Mouse (Mus musculus) MEL (cell line): ENCODE data around the gene Tsku.
A peak's percentile ranks its signal among the peaks of the same experiment; 100 is the strongest.

Source experiments
- CHD1 ChIP-seq: IDR thresholded peaks from 2 replicates; pipeline ENCODE4 v1.6.1; 2012; ENCODE audit warnings: low read depth, mild to moderate bottlenecking, inconsistent platforms, low read length, improper control_type of control experiment
- CTCF ChIP-seq, 3 experiments: IDR thresholded peaks in 2 of 3; conservative IDR thresholded peaks in 1 of 3; 2 replicates each; pipeline ENCODE4 v1.5.1; 2011 to 2012; ENCODE audit warnings: low read length in 3 of 3, low read depth in 2 of 3, mild to moderate bottlenecking in 2 of 3, improper control_type of control experiment in 1 of 3, inconsistent platforms in 1 of 3, mixed read lengths in 1 of 3, moderate library complexity in 1 of 3; ENCODE audit not compliant: control insufficient read depth in 1 of 3, insufficient read depth in 1 of 3, poor library complexity in 1 of 3, severe bottlenecking in 1 of 3
- EP300 ChIP-seq, 2 experiments: IDR thresholded peaks; 2 replicates each; pipeline ENCODE4 v1.6.1; 2011; ENCODE audit warnings: improper control_type of control experiment in 2 of 2, low read length in 2 of 2, low read depth in 1 of 2, mild to moderate bottlenecking in 1 of 2
- POLR2A ChIP-seq, 2 experiments: IDR thresholded peaks; 2 replicates each; pipeline ENCODE4 v1.6.1; 2011 to 2012; ENCODE audit warnings: low read length in 2 of 2, mild to moderate bottlenecking in 2 of 2, control low read depth in 1 of 2, improper control_type of control experiment in 1 of 2, low read depth in 1 of 2, moderate library complexity in 1 of 2; ENCODE audit not compliant: control insufficient read depth in 1 of 2, insufficient read depth in 1 of 2, poor library complexity in 1 of 2
- POLR2AphosphoS2 ChIP-seq: IDR thresholded peaks from 2 replicates; pipeline ENCODE4 v1.6.1; 2011; ENCODE audit warnings: low read length, improper control_type of control experiment

DNA sequence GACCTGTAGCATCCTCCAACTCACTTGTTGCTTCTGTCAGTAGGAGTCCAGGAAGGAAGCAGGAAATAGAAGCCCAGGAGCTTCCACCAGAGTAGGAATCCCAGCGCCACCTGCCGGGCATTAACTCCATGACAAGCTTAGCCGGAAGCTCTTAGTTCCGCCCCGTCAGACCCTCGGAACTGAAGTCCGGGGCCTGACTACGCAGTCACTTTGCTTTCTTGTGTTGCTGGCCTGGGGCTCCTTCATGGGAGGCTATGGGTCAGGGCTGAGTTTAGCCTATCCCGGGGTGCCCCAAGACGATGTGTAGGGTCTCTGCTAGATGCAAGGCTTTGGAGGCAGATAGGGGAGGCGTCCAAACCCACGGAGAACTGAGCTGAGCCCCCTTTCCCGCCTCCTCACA, 19.7 kb downstream of the Tsku start:
- TF ChIP-seq POLR2A (IDR thresholded peaks at IDR 0.05; ENCODE audit: control insufficient read depth in 1 of 2, insufficient read depth in 1 of 2, low read depth in 1 of 2, low read length in 2 of 2, poor library complexity in 1 of 2) (no peak), EP300 (IDR thresholded peaks at IDR 0.05; ENCODE audit: low read depth in 1 of 2, low read length in 2 of 2) (0 out of 4 replicates have a peak, but pooled peaks have one; percentile 9 to 13), CTCF (IDR thresholded peaks at IDR 0.05 in 2 of 3, conservative IDR thresholded peaks at IDR 0.05 in 1 of 3; ENCODE audit: control insufficient read depth in 1 of 3, insufficient read depth in 1 of 3, low read depth in 2 of 3, low read length in 3 of 3, poor library complexity in 1 of 3, severe bottlenecking in 1 of 3) (peak; percentile 64 to 85 (median 82)), POLR2AphosphoS2 (no peak), CHD1 (no peak)
